Mouse (Mus musculus) fibroblast of lung, adult 2 months (primary cell): ENCODE measurements around the gene Spata2l.
"Not testable (repeated sequence)": the region's sequence is repeated elsewhere in the genome, so short reads cannot be mapped to it uniquely, and the experiment has no call there.

Source experiments
- DNase-seq: peaks from one replicate; pipeline ENCODE4 v3.0.0-alpha.2; 2011; ENCODE audit warnings: low read depth

Spata2l gene

DNA sequence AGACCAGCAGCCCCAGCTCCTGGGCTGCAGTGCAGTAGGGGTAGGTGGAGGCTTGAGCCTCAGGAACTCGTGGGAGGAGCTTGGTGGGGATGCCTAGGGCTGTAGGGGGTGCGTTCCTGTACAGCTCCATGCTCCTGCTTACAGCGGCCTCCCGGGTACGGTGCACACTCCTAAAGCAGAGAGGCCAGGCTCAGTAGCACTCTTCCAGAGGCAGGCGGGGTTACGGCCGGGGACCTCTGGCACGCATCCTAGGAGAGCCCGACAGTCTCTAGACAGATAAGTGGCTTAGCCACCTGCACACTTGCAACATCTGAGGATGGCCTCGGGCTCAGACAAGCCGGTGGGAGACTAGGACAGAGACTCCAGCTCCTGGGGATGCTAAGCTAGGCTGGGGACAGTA, 9.5 kb upstream of the Spata2l start:
- no peak for DNase-seq

DNA sequence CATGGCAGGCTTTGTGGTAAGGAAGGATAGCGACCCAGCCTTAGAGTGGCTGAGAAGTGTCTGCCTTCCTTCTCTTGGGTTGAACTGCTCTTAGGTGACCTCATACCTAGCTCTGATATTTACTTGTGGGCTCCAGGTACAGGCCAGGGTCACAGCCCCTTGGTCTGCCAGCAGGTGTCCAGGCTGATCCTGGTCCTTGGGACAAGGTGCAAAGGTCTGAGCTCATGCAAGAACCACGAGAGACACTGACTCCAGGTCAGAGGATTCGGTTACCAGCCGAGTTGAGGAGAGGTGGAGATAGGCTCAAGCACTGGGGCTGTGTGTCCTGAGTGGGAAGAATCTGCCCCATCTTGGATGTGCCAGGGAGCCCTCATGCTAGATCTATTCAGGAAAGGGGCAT, 8.3 kb upstream of the Spata2l start:
- DNase-seq, result no peak

DNA sequence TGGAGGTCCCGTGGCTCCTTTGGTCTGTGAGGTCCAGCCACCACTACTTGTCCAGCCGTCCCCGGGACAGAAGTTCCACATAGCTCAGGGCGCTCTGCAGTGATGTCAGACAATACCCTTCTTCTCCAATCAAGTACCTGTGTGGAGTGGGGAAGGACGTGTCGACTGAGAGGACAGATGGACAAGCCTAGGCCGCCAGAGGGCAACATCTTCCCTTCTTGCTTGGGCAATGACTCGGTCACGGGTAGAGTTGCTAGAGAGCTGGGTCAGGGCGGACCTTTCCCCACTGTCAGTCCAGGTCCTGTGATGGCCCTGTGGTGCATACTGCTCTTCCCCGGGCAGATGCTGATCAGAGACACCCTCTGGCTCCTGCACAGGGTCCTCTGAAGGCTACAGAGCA, 7.0 kb upstream of the Spata2l start:
- DNase-seq, result no peak

DNA sequence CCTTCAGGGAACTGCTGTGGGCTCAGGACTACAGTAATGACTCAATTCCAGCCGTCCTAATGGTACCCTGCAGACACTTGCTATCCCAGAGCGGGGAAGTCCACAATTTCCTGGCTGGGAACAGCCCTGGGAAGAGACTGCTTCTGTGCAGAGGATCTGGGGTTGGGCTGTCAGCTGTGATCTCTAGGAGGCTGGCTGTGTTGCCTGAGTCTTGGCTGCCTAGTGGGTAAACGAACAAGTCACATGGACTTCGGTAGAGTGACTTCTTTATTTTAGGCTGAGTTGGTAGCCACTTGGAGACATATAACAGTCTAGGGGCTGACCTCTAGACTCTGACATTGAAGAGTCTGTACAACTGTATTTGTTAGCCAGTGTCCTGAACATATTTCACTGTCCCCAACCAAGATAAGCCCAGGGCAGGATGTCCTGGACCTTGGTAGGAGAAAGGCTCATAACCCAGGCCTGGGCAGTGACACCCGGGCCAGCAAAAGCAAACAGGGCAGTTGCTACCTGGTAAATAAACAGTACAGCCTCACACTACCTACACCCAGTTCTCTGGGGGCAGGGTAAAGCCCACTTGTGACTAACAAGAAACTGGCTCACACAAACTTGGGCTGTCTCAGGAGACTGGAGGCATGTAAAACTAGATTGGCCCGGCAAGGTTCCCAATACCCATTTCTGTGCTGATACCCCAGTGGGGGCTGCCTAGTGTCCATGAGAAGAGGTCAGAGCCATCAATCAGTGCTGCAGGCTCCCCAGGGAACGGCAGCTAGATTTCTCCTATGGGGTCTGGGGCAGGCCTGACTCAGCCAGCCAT, 6.3 kb upstream of the Spata2l start:
- DNase-seq, result no peak

DNA sequence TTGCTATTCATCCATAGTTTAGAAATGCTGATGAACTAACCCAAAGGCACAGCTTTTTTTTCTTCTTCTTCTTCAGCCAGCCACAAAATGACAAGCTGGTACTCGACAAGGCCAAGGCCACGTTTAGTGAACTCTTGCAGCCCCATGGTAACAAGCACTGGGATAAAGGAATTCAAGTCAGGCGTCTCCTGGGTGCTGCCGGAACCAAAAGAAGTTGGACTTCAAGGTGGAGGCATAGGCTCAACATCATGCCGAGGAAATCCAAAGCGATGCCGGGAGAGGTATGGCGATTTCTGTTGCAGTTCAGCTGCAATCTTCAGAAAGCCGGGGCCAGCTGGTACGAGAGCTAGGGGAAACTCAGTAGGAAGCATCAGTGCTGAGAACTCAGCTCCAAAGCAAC, 3.4 kb upstream of the Spata2l start:
- no peak for DNase-seq

DNA sequence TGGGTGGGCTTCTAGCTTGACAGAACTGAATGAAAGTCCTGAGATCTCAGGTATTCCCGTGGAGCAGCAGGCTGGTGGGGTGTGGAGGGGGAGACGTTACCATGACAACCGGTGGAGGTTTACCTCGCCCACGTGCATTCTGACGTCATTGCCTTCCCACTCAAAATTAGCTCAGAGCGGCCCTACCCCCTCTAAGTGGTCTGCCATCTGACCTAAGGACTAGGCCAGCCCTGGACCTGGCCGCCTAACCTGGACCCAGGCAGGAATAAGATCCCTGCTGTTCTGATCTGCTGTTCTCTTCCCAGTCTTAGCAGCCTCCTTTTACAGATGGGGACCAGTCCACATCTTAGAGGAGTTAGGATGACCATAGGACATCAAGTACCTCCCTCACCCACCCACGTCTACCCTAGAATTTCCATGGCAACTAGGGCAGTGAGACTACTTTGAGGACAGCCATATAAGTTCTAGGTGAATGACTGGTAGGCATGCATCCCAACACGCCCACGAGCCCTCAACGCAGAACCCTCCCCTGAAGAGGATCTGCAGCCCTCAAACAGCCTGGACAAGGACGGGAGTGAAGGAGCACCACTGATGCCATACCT, 1.0 kb downstream of the Spata2l start:
- no peak for DNase-seq

DNA sequence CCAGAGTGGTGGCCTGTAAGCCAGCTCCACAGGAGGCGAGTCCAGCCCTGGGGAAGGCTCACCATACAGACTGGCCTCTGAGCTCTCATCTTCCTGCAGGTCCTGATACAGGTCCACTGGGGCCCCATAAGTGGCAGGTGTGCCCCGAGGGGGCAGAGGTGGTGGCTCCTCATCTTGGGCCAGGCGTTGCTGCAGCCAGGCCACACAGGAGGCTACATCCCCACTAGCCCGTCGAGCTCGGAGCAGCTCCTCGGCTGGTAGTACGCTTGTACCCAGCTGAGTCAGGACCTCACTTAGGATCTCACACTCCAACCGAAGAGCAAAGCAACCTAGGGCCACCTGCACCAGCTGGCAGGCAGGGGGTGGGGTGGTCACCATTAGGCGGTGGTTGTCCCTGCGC, 2.3 kb downstream of the Spata2l start:
- DNase-seq, result no peak

DNA sequence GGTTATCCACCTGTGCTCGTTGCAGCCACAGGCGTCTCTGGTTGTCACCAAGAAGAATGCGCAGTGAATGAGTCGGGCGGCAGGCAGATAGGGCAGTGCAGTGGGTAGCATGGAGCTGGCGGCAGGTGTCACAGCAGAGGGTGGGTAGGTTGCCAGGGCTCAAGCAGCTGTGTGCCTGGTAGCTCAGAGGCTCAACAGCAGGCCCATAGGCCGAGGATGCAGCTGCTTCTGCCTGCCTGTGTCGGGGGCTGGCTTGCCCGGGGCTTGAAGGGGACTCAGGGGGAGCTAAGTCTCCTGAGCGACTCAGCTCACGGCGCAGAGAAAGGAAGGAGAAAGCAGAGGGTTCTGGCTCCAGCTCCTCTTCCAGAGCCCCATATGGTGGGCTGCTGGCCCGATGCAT, 2.7 kb downstream of the Spata2l start:
- no peak for DNase-seq

DNA sequence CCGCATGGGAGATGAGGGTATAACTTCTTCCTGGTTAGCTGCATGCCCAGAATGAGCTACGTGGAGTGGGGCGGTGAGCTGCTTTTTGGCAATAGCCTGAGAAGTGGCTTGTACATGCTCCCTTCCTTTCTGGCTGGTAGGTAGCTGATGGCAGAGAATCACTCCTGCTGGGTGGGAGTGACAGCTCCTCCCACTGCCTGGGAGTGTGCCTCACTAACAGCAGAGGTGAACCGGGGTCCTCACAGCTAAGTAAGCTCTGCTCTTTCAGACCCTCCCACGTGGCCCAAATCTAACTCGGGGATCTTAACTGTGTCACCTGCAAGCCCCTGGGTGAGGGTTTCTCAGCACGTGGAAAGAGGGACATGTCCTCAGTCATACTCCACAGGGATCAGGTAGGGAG, 3.5 kb downstream of the Spata2l start:
- no peak for DNase-seq

DNA sequence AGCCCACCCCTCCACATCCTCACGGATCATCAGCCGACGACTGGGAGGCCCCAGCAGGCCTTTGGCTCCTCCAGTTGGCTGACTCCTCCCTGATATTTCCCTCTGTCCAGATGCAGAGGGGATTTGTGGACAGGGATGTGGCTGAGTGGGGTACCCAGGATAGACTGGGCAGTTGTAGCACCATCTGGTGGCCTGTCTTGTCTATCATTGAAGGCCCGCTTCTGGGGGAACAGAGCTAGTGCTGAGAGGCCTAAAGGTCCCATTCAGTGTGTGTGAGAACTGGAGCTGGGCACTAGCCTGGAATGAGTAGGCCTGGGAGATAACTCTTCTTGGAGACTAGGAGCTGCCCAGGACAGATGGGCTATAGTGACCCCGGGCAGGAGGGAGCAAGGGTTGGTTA, 4.3 kb downstream of the Spata2l start:
- no peak for DNase-seq

DNA sequence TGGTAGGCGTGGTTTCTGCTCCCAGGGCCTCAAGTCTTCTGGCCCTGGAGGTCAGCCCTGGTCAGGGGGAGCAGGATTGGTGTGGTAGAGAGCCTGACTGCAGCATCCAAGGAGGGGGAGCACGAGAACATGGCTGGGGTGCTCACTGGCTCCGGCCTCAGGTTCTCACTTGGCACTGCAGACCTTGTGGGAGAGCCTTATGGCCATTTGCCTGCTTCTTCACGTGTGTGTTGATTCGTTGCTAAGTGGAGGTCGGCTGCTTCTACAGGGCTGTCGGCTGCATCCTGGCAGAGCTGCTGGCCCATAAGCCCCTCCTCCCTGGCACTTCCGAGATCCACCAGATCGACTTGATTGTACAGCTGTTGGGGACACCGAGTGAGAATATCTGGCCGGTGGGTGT, 5.7 kb downstream of the Spata2l start:
- not testable (repeated sequence) for DNase-seq

DNA sequence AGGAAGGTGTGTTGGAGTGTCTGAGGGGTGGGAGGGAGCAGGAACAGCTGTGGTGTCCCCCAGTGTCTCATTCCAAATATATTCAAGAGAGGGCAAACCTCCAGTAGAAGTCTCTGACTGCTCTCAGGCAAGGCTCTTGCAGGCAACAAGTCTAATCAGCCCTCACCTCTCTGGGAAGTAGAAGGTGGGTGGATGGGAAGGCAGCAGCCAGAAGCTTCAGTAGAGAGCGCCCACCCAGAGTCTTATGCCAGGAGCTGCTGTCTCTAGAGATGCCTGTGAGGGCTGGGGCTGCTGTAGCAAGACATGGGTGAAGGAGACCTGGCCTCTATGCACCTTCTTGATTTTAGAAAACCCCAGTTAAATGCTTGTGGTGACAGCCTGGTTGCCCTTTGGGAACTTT, 7.6 kb downstream of the Spata2l start:
- DNase-seq, result no peak

DNA sequence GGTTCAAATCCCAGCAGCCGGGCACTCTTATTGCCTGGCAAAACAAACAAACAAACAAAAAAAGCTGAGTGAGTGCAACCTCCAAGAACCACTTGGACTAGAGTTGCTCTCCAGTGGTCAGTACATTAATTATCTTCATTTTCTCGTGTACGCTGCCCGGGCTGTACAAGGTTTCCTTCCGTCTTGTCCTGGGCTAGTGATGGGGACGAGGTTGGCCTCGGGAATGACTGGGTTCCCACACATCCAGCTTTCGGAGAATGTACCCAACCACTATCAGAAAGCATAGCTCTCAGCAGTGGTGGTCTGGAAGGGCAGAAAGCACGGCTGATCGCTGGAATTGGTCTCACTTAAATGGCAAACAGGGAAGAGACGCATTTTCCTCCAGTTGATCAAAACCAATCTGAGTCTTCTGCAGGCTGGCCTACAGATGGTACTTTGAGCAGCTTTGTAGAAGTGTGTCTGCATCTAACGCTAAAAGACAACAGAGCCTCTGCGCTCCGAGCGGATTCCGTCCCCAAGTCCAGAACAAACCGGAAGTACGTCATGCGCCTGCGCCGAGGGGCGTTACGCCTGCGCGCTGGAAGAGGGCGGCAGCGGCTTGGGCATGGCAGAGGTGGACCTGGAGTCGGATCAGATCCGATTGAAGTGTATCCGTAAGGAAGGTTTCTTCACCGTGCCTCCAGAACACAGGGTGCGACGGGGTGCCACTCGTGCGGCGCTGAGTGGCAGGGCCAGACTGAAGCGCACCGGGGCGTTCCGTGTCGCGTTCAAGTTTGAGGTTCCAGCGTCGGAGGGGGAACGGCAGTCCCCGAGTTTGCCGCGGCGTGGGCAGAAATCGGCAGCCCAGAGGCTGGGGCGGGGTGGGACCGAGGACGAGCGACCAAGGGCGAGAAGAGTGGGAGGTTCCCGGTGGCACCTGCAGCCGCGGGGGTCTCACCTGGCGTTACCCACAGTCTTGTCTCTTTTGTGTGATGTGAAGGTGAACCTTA, 11.5 kb downstream of the Spata2l start, which contains the start of gene Cdk10:
TSS of gene Cdk10 (plus strand) at position 565 of the 989 bp plus-strand sequence.
- peak; percentile 72 for DNase-seq

DNA sequence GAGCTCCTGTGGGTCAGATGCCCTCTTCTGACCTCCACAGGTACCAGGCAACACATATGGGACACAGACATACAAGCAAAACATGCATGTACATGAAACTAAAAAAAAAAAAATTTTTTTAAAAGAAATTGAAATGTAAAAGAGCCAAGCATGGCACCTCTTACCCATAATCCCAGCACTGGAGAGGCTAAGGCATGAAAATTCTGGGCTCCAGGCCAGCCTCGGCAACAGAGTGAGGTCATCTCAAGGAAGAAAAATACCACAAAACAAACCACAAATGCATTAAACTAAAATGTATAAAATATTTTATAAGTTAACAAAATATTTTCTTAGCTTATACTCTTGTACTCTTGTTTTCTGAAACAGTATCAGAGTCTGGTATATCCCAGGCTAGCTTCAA, 15.1 kb downstream of the Spata2l start:
- no peak for DNase-seq

DNA sequence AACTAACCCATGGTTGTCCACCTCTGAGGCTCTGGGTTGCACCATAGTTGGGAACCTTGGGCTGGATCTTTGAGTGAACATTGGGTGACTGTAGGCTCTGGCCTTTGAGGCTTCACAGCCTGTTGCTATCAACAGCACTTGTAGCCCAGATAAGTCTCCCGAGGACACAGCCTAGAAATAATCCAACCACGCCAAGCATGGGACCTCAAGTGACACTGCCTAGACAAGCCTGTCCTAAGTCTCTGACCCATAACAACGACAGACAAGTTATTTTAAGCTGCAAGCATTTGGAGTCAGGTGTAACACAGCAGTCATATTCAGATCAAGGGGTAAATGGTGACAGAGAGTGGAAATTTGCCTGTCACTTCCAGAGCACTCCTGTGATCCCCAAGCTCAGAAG, 20.6 kb downstream of the Spata2l start:
- DNase-seq, result no peak

DNA sequence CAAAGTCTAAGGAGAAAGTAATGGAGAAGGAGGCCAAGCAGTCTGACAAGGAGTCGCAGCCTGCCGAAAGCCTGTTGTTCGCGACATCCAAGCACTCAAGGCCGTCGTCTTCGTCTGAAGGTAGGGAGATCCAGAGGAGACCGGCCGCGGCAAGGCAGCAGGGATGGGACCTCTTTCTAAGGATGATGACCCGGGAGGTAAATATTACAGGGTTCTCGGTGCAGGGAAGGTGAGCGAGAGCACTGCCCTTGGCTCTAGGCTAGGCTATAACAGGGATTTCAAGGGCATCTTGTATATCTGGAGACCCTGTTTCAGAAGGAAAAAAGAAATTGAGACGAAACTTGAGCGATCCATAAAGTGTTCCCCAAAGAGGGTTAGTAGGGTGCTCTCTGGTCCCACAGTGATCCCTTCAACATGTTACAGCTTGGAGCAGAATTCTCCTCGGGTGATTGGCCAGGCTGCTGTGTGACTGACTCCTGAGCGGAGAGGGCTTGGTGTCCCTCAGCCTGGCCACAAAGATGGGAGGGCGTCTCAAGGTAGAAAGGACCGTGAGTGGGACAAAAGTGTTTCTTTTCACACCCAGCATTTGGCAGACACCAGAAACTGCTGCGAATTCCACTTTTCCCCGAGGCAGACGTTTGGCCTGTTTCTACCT, 22.8 kb downstream of the Spata2l start:
- no peak for DNase-seq

DNA sequence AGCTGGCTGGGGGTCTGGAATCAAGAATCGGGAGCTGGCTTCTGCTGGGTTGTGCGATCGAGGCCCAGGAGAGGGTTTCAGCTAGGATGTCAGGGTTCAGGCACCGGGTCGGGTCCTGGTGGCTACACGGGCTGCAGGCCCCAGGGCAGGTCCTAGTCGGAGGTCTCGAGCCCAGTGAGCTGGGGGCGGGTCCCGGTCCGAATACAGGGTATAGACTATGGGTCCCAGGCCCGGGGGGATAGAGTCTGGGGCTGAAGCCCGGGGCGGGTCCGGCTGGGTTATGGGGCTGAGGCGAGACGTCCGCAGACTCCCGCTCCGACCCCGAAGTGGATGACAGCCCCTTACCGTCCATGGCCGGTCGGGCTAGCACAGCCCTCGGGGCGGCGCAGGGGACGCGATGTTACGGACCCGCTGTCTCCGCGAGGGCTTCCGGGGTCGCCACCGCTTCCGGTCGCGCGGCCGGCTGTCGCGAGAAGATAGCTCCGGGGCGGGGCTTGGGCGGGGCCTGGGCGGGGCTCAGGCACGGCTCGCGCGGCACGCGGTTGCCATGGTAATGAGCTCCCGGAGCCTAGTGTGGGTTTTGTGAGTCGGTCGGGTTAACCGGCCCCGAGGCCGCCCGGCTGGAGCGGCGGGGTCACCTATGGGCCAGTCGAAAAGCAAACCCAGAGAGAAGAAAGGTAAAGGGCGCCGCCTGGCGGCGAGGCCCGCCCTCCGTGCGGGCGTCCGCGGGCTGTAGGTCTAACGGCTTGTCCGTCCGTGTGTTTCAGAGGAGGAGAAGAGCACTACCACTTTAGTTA, 23.5 kb downstream of the Spata2l start, which contains the start of the genes Chmp1a and Spata33:
TSS of gene Chmp1a (minus strand) at position 443 of the 797 bp plus-strand sequence.
TSS of gene Spata33 (plus strand) at position 512 of the 797 bp plus-strand sequence.
- DNase-seq, result peak; percentile 79

DNA sequence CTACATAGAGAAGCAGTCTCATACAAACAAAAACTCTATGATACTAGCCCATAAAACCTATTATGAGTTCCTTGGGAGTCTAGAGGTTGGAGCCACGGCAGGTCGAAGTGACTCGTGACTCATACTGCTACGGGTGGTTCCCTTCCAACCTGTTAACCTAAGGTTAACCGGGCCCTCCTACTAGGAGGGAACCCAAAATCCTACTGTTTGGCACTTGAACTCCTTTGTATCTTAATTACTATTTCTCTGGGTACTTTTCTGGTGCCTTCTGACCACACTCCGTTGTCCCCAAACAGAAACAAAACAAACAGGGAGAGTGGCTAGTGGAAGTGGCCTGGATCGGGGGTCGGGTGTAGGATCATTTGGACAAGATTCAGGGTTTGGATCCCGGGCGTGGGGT, 24.2 kb downstream of the Spata2l start:
- no peak for DNase-seq

DNA sequence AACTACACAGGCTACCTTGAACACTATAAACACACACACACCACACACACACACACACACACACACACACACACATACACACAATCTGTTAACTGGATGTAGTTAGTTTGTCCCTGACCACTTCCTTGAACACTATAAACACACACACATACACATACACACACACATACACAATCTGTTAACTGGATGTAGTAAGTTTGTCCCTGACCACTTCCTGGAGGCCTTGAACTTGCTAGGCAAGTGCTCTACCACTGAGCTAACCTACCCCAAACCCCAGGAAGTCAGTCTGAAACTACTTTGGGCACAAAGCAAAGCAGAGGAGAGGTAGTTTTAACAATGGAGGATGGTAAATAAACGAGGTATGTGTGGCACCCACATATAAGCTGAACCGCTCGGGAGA, 32.5 kb downstream of the Spata2l start:
- no peak for DNase-seq

DNA sequence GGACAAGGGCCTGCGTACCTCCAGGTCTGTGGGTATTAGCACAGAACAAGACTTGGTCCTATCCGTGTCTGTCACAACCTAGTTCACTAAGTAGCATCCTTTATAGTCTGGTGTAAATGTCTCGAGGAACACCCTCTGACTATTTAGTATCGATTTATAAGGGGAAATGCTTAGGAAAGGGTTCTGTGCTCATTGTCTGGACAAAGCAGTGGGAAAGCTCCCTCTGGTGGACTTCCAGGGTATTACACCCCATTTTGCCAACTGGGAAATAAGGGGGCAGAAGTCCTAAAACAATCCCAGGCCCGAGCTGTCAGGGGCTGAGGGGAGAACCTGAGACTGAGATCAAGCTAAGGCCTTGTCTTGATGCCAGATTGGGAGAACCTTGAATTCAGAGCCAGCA, 33.7 kb downstream of the Spata2l start:
- peak; percentile 33 for DNase-seq

DNA sequence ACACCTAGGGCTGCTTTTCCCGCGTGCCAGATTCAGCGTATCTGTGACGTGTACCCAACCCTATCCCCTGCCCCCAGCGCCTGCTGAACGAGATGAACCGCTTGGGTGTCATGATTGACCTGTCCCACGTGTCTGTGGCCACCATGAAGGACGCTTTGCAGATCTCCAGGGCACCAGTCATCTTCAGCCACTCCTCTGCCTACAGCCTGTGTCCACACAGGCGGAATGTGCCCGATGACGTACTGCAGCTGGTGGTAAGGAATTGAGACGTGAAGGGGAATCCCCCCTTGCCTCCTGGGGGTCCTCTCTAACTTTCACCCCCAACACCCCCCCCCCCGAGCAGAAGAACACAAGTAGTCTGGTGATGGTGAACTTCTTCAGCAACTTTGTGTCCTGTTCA, 36.2 kb downstream of the Spata2l start:
- DNase-seq, result no peak
